Mouse (Mus musculus) adrenal gland, adult 8-10 months (tissue): Measurements from ENCODE around the gene 6030458C11Rik. TPM values are rescaled to one million over a fixed set of nuclear protein-coding genes. Genes with fewer than 3 reads are reported as not detected.
"Not testable (repeated sequence)": the region's sequence is repeated elsewhere in the genome, so short reads cannot be mapped to it uniquely, and the experiment has no call there.

Source experiments
- DNase-seq: peaks from one replicate; pipeline ENCODE4 v3.0.0; 2022
- total RNA-seq, 4 experiments: library from RNA; stranded (reverse); gene quantifications; 2 replicates each; pipeline ENCODE4 v1.2.4; 2022

The 6030458C11Rik gene
- total RNA-seq, 4 experiments from 2014 or later: 13.3 to 18.6 (median 15.7) TPM

- no peak for DNase-seq
Measured at GRCm38 (mm10) chr15:12822416-12823395, 1.7 kb downstream of the 6030458C11Rik start.

DNA sequence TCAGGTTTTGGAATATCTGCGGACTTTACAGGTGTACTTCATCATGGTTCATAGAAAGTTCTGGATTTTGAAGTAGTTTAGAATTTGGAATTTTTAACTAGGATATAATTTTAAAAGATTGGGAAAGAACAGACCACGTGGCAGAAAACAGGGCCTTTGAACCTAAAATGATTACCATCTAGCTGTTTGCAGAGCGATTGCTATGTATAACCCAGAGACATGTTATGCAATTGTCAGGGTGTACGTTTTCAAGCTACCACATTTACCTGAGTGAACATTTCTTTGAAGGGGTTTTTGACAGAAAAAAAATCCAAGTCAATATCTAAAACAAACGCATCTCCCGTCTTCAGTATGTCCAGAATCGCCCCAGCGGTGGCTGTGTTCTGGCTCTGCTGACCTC, 6.9 kb downstream of the 6030458C11Rik start:
- DNase-seq: no peak

DNA sequence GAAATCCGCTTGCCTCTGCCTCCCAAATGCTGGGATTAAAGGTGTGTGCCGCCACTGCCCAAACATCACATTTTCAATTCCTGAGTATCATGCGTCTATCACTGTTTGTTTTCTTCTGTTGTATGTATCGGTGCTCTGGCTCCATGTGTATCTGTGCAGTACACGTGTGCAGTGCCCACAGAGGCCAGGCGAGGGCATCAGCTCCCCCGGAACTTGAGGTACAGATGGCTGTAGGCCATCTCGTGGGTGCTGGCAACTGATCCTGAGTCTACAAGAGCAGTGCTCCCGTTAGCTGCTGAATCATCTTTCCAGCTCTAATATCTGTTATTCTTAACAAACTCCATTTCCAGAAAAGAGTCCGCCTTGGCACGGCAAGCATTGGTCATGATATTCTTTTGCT, 11.8 kb downstream of the 6030458C11Rik start:
- no peak for DNase-seq

DNA sequence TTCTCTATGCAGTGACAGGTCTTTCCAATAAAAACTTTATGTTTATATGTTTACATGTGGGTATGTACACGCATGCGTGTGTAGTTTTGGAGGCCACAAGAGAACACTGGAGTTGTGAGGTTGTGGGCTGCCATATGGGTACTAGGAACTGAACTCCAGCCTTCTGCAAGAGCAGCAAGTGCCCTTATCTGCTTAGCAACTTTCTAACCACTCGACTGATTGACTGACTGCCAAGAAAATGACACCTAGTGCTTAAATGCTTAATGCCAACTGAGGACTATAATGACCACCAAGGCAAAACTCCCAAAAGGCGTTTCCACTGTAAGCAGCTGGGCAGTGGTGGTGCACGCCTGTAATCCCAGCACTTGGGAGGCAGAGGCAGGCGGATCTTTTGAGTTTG, 15.1 kb downstream of the 6030458C11Rik start:
- DNase-seq: no peak

- DNase-seq: no peak
Measured at GRCm38 (mm10) chr15:12807088-12807487, 17.4 kb downstream of the 6030458C11Rik start.

DNA sequence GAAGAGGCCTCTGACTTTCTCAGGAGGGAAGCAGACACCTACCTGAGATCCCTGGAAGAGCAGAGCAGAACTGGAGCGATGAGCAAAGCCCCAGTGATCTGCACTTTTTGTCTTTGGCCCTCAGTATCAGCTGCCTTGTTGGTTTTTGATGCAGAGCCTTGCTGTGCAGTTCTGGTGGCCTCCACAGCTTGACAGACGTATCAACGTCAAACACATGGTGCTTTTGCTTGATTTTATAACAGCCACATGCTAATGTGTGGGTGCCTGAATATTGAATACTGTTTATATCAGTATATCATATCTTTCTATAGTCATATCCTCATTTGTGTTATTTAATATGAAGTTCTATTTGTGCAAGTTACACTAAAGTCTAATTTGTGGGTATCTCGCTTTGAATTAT, 19.4 kb downstream of the 6030458C11Rik start:
- DNase-seq: no peak

DNA sequence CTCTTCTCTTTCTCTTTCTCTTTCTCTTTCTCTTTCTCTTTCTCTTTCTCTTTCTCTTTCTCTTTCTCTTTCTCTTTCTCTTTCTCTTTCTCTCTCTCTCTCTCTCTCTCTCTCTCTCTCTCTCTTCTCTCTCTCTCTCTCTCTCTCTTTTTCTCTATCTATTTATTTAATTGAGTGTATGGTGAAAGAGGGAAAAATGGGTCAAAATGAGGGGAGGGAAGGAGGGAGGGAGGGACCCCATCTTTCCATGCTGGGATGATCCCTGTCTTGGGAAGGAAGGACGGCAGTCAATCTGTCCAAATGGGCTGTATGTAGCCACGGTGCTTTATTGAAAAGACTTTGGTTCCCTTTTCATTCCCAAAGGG, 23.3 kb downstream of the 6030458C11Rik start:
- not testable (repeated sequence) for DNase-seq

DNA sequence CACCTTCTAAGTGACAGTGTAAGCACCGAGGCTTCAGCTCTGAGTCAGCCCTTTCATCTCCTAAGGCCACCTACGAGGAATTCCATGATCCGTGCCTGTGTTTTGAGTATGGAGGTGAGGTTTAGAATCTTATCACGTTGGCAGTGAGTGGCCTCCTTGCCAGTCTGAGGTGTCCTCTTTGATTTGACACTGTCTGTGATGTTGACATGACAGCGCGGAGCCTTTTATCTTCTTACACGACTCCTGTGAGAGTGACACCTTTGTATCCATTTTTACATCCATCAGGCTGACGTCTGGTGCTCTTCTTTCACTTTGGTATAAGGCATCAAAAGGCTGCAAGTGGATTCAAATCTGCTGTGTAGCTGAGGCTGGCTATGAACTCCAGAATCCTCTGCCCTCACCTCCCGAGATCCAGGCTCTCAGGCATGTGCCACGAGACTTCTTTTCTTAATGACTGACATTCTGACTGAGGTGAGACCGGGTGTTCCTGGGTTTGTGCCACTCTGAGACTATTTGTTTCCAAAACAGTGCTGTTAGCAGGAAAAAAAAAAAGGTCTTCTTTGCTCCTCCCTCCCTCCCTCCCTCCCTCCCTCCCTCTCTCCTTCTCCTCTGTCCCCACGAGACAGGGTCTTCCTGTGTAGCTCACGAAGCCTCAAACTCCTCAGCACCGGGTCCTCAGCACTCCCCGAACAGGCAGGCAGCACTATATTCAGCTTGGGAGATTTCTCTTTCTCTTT, 23.9 kb downstream of the 6030458C11Rik start:
- no peak for DNase-seq

DNA sequence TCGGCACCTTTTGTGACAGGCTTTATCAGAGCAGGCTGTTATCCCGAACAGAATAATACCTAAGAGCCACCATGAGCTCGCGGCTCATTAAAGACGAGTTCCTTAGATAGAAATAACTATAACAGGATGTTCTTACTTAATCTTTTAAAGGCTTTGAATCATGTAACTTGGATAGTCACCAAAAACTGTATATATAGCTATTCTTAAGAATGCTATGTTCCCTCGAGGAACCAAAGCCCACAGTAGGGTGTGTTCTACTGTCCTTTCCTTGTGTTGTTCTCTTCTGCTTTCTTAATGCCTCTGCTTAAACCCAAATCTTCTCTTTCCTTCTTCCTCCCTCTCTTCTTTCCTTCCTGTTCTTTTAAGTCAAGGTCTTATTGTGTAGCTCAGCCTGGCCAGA, 26.4 kb downstream of the 6030458C11Rik start:
- no peak for DNase-seq

DNA sequence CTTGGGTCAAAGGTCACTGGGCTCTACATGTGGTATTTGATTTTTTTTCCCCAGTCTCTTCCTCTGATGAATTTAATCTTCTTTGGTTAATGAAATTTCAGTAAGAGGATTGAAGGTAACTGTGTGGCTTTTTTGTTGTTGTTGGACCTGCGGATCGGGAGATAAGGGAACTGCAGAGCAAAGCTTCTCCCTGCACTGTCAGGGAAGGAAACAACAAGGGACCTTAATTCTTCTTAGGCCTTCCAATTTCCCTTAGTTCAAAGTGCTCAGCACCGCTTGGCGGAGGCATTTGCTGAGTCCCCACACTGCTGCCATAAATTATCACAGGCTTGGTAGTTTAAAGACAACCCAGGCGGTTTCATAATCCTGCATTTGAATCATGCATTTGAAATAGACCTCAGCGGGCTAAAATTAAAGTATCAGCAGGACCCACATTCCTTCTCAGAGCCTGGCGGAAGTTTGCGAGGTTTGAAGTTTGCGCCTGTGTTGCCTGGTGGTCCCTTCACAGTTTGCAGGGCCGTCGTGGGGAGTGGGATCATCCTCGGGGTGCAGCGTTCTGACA, 28.5 kb downstream of the 6030458C11Rik start:
- no peak for DNase-seq

GRCm38 (mm10) chr15:12795457-12795894, 29.0 kb downstream of the 6030458C11Rik start:
- DNase-seq: no peak

DNA sequence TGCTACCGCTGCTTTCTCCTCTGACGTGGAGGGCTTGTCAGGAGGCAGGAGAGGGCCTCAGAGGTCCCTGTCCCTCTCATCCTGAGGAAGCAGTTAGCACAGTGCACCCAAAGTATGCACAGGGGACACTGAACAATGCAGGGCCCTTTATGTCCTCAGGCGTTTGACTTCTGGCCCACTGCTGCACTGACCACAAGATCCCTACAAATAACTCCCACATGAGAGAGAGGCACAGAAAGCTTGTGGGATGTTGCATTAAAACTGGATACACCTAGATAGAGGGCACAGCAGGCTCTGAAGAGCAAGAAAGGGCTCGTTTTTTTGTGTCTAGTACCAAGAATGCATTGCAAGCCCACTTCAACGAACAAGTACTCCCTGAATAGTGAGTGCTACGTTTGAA, 30.1 kb downstream of the 6030458C11Rik start:
- no peak for DNase-seq

DNA sequence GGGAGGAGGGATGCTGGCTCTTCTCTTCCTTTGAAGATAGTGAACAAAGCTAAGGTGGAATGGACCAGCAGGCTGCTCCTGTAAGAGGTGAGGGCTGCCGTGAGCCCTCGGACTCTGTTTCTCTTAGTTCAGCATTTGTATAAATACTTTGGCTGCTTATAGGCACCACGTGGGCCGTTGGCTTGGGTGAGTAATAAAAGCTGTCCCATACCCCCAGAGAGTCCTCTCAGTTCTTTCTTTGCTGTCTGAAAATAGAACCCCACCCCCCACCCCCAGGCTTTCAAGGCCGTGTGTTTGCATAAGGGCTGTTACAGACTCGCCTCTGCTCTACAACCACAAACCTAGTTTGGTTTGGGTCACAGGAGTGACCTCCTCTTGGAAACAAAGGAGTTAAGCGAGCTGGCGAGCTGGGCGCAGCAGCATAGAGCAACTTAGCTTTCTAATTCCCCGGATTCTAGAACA, 35.0 kb downstream of the 6030458C11Rik start:
- DNase-seq: no peak

- no peak for DNase-seq
Measured at GRCm38 (mm10) chr15:12788536-12788935, 35.9 kb downstream of the 6030458C11Rik start.

DNA sequence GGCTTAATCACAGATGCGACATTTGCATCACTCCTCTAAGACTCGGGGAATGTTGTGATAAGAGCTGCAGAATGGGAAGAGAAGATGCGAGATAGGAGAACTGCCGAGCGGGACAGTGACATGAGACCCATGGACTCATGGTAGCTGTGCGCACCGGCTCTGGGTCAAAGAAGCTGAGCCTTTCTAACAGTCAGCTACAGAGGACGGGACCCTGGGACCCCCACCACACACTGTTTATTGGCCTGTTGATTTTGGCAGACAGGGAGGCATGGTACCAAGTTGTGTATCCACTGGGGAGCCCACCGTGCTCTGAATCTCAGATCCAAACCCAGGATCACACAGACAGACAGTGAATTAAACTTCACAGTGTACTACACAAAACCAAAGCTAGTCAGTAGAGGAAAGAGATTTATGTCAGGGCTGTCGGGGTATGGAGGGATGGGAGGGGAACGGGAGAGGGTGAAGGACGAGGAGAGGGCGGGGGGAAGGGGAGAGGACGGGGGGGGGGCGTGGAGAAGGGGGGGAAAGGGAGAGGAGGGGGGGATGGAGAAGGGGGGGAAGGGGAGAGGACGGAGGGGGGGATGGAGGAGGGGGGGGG, 42.6 kb downstream of the 6030458C11Rik start:
- no peak for DNase-seq

DNA sequence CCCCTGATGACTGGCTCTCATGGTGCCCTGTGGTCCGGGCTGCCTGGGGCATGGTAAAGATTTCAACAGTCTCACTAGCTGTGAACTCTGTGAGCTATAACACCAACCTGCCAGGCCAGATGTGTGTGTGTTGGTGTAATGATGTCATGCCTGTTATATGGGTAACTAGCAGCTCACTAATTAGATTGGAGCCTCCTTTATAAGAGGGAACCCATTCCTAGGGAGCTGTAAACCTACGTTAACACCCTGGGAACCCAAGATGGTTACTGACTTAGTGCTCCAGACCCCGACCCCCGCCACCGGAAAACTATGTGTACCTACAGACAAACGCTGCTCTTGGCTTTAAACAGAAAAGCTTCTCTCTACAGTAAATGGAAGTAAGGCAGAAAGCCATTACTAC, 43.2 kb downstream of the 6030458C11Rik start:
- no peak for DNase-seq

GRCm38 (mm10) chr15:12774149-12774753, 50.2 kb downstream of the 6030458C11Rik start:
- no peak for DNase-seq

GRCm38 (mm10) chr15:12770958-12771357, 53.5 kb downstream of the 6030458C11Rik start:
- no peak for DNase-seq

GRCm38 (mm10) chr15:12766848-12767247, 57.6 kb downstream of the 6030458C11Rik start:
- no peak for DNase-seq

- no peak for DNase-seq
Measured at GRCm38 (mm10) chr15:12763147-12763546, 61.3 kb downstream of the 6030458C11Rik start.

GRCm38 (mm10) chr15:12762258-12762913, 62.1 kb downstream of the 6030458C11Rik start:
- DNase-seq: no peak

DNA sequence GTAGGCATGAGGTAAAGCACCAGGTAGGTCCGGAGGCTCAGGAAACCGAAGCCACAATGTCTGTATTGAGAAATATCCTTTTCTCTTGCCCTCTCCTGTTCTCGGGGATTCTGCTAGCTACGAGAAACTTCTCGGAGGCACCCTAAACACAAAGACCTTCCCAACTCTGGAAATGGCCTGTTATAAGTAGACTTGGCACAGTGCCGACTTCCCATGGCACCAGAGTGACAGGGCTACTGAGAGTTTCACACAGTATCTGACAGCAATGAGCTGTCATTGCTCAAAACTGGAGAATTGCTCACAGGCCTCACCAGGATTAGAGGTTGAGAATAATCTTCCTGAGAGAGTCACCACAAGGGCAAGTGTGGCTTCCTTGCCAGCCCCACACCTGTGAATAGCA, 63.7 kb downstream of the 6030458C11Rik start:
- DNase-seq: no peak
